Mouse (Mus musculus): ENCODE measurements around the gene Tnni3k. TPM values are rescaled to one million over a fixed set of nuclear protein-coding genes. Genes with fewer than 3 reads are reported as not detected.

Tnni3k gene
- total and polyA plus RNA-seq, 3 experiments: not detected

- no peak for DNase-seq
These were observed 229.5 kb downstream of the Tnni3k start for GRCm38 (mm10) chr3:154825739-154826138.

GRCm38 (mm10) chr3:154824713-154825112 is 230.5 kb downstream of the Tnni3k start:
- DNase-seq: no peak

DNA sequence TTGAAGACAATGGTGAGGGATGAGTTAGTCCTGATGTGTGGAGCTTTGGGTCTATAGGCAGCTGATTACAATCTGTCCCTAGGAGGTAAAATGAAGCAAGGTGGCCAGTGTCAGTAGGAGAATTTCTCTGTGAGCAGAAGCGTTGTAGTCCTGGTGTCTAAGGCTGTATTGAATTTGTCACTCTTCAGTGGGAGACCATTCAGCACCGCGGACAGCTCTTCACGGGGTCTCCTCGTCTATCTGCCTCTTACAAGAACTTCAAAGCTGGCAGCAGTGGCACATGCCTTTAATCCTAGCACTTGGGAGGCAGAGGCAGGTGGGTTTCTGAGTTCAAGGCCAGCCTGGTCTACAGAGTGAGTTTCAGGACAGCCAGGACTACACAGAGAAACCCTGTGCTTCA is 235.5 kb downstream of the Tnni3k start:
- DNase-seq: peak; percentile 6

DNA sequence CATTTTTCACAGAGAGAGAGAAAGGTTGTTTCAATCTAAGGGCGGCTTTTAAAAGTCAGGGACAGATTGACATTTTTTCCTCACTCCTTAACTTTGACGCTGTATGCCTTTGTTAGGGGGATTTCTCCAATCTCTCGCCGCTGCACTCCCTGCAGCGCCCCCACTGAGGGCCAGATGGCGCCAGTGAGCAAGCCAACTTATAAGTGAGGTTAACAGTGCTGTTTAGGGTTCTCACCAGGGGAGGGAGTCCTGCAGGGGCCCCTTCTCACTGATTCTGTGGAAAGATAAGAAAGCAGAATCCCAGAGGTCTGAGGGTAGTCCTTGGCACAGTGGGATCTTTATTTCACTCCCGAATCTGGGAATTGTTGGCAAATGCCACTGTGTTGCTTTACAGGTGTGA is 237.5 kb downstream of the Tnni3k start:
- peak; percentile 57 for DNase-seq

GRCm38 (mm10) chr3:154816801-154817625 is 238.2 kb downstream of the Tnni3k start:
- DNase-seq: peak; percentile 7

DNA sequence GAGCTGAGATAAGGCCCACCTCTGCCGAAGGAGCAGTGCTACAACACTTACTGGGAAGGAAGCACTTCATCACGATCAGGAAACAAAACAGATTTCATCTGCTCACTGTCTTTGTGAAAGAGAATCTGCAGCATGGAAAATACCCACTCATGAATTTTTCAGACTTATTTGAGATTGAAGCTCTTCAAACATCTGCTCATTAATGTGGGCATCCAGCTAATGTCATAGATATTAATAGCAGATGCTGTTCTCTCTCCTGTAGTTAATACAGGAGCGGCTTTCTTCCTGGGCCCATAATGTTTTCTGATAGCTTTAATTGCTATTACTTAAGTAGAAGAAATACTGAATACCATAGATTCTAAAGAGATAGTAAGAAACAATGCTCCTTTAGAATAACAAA is 239.0 kb downstream of the Tnni3k start:
- no peak for DNase-seq

DNA sequence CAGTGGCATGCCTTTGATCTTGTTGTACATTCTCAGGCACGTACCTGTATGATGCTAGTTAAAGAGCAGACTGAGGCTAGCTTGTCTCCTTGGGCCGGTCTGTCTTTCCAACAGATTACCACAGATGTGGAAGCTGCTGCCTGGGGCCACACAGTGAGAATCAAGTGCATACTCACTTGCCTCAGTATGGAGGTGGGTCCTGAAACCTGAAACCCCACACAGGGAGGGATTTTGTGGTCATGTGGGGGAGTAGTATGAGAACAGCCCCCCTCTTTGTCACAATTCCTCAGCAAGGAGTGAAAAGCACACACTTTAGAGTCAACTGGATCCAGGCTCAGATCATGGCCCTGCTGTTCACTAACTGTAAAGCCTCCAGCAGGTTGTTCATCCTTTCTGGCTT is 239.6 kb downstream of the Tnni3k start:
- no peak for DNase-seq

DNA sequence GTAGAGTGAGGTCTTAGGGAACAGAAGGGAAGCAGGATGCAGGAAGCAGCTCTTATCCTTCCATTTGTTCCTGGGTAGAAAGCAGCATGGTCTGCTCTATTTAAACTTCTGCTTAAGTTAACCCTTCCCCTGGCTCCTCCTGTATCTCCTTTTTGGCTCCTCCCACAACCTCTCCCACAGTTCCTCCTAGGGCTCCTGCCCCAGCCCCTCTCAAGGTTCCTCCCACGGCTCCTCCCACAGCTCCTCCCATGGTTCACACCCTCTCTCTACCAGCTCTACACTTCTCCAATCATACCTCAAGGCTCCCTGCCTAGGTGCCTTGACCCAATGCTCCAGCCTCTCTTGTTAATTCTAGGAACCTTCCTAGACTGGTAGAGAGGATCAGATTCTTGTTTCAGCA is 242.3 kb downstream of the Tnni3k start:
- DNase-seq: no peak

DNA sequence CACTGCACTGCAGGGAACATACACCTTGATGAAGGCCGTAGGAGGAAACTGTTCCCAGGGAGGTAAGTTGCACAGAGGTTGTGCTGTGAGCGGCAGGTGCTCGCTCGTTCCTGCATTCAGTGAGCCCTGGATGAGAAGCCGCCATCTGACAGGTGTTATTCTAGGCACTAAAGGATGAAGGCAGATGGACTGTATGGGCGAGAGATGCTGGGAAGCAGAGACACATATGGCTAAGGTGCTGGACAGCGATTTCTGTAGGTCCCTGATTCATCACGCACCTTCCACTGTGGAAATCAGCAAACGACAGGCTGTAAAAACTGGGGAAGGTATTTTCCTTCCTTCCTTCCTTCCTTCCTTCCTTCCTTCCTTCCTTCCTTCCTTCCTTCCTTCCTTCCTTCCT is 243.4 kb downstream of the Tnni3k start:
- DNase-seq: no peak

- DNase-seq: no peak
These were observed 243.9 kb downstream of the Tnni3k start for GRCm38 (mm10) chr3:154811281-154811680.

DNA sequence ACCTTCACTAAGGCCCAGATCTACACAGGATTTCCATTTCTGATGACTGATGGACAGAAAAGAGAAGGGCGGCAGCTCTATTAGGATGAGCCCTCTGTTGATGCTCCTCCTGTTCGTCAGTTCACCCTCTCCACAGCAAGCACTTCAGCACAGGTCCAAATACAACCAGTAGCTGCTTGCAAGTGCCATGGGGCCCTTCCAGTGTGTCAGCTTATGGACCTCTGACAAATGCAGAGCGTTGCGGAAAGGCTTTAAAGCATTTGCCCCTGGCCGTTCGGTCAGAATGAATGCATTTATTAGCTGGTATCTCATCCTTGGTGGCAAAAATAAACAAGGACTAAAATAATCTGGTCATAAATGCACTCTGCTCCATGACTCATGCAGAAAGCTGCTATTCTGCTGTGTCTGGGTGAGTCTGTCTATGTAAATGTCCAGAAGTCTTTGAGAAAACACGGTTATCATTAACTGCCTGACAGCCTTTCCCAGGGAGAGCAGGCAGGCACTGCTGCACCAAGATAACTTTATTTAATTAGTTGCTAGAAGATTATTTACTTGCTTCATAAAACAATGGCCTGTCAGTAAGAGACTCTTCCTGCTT is 244.8 kb downstream of the Tnni3k start:
- no peak for DNase-seq

DNA sequence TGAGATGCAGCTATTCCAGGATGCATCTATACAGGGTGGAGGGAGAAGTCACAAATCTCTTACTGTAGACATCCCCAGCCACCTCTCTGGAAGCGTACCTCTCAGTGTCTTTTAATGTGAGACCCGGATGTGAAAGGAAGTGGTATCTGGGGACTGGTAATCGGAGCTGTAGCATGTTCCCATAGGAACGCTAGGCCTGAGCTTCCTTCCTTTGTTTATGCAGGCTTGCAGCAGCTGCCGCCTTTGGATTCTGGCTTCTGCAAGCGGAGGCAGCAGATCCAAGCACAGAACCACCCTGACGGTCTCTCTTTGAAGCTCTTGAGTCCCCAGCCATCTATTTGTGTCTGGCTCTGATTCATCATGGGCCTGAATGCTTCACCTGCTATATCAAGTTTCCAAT is 248.6 kb downstream of the Tnni3k start:
- no peak for DNase-seq

GRCm38 (mm10) chr3:154800888-154801429 is 254.2 kb downstream of the Tnni3k start:
- peak; percentile 34 for DNase-seq

DNA sequence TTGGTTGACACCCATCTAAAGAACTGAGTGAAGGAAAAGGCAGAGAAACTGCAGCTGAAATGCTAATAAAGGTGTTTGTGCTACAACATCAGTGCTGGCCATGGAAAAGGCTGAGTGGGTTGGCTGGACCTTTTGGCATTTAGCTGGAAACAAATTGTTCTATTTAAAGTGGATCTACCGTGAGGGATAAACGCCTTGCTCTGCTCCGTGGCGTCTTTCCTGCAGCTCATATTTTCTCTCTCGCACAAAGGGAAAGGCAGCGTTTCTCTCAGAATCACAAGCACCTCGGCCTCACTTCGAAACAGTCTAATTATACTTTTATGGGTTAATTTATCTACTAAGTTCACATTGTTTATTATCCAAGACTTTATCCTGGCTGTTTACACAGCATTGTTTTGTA is 254.8 kb downstream of the Tnni3k start:
- no peak for DNase-seq

GRCm38 (mm10) chr3:154798806-154799205 is 256.4 kb downstream of the Tnni3k start:
- no peak for DNase-seq

- no peak for DNase-seq
These were observed 261.6 kb downstream of the Tnni3k start for GRCm38 (mm10) chr3:154793571-154793970.

DNA sequence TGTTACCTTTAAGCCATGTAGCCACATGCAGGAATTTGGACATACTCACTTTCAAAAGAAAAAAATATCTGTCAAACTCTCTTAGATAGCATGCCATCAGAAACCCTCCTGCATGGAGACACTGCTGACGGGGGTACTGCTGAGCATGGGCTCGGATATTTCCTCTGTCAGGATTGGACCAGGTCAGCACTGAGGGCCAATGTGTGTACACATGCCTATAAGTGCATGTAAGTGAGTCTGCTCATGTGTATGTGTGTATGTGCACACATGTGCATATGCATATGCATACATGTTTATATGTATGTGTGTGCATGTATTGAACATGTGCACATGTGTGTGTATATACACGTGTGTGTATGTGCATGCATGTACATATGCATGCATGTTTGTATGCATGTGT is 267.6 kb downstream of the Tnni3k start:
- DNase-seq: no peak

GRCm38 (mm10) chr3:154786354-154786753 is 268.9 kb downstream of the Tnni3k start:
- DNase-seq: no peak

- DNase-seq: no peak
These were observed 276.2 kb downstream of the Tnni3k start for GRCm38 (mm10) chr3:154778836-154779595.

DNA sequence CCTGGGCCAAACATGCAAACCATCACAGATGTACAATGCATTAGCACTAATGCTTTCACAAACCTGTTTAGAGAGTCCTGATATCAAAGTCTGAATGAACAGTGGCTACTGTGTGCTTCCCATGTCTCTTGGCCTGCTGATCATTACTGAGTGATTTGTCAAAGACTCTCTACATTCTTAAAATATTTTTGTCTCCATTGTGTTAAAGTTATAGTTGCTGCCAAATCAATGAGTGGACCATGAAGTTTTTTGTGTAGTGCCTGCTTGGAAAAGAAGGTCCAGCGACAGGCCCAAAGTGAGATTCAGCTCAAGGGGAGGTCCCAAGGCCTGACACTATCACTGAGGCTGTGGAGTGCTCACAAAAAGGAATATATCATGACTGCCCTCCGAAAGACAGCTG is 283.6 kb downstream of the Tnni3k start:
- no peak for DNase-seq

- DNase-seq: no peak
These were observed 288.9 kb downstream of the Tnni3k start for GRCm38 (mm10) chr3:154766321-154766720.

DNA sequence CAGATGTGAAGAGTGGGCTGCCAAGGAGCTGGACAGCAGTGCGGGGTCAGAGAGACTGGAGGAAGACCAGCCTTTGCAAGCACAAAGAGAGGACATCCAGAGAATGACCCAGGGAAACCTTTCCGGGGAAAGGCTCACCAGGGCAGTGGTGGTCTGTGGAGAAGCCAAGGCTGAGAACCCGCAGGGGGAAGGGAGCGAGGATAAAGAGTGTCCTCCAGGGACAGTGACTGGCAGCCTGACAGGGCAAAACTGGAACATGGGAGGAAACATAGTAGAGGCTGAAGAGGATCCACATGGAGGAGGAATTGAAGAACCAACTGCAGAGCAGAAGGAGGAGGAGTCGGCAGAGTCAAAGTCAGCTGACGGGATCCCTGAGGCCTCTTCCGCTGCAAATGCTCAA is 291.1 kb downstream of the Tnni3k start:
- no peak for DNase-seq

DNA sequence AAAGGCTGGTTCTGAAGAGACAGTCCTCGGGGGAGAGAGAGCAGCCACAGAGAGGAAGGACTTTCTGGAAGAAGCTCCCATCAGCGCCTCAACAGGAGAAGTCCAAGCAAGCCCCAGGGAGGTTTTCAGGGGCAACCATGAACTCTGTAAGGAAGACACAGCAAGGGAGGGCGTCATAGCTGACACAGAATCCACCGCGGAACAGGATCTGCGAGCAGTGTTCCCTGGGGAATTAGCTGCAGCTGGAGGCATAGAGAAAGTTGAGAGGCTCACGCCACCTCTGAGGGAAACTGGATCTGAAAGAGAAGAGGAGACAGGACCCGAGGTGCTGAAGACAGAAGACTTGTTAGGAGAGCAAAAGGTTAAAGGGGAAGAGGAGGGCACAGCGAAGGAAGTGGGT is 291.8 kb downstream of the Tnni3k start:
- no peak for DNase-seq
